Mouse (Mus musculus) adrenal gland, postnatal 25 days (tissue): ENCODE measurements at regions not wholly inside any gene's neighbourhood (a gene's known extent, or its start where the extent isn't known, plus 50 kb on each side); places are given as distances from the start of the nearest gene placed in this dataset.

Source experiments
- DNase-seq: peaks from one replicate; pipeline ENCODE4 v3.0.0; 2021; ENCODE audit warnings: mixed read lengths
- microRNA-seq, 2 experiments: library from miRNA; unstranded; fragments of <30 nt; microRNA quantifications; one replicate each; pipeline ENCODE4 v1.2.0; 2021

GRCm38 (mm10) chr7:117729067-117729466 lies 348.3 kb downstream of the Xylt1 start:
- DNase-seq: peak; percentile 16

Small RNA genes lying in the stretch of these regions (microRNA-seq; reads per million reads assigned to microRNA genes)
- 0 reads per million in 2 experiments for gene Gm24063
